Mouse (Mus musculus): ENCODE measurements at regions not wholly inside any gene's neighbourhood (a gene's known extent, or its start where the extent isn't known, plus 50 kb on each side); places are given as distances from the start of the nearest gene placed in this dataset.

GRCm38 (mm10) chr16:95781681-95782080, 79.8 kb downstream of the Ets2 start:
- no peak for ATAC-seq (ENCODE audit: low FRiP score, low TSS enrichment)
- Histone ChIP-seq H3K27me3 (ENCODE audit: control insufficient read depth, insufficient read depth, low read length) (no peaks in the 10 kb centered on the region), H3K9me3 (ENCODE audit: control insufficient read depth, low read length) (no peaks in the 10 kb centered on the region), H3K4me1 (ENCODE audit: control insufficient read depth, insufficient read depth, low read length) (no peaks in the 10 kb centered on the region), H3K9ac (ENCODE audit: low read depth, low read length) (no peak overlapping the region), H3K36me3 (ENCODE audit: control insufficient read depth, insufficient read depth, low read length) (no peaks in the 10 kb centered on the region), H3K27ac (ENCODE audit: low read depth, low read length) (no peak overlapping the region), H3K4me2 (replicated peaks; ENCODE audit: low read depth, low read length) (no peak overlapping the region), H3K4me3 (ENCODE audit: low read length) (no peak overlapping the region)
- 86% methylated on average over 5 of the region's 5 CpGs for WGBS

- no peaks in the 10 kb centered on the region for H3K27me3 ChIP-seq (ENCODE audit: control insufficient read depth, insufficient read depth, low read length)
- no peaks in the 10 kb centered on the region for H3K4me1 ChIP-seq (ENCODE audit: control insufficient read depth, insufficient read depth, low read length)
- no peak overlapping the region for H3K4me2 ChIP-seq (replicated peaks; ENCODE audit: low read depth, low read length)
- no peak for ATAC-seq (ENCODE audit: low FRiP score, low TSS enrichment)
- 71% methylated on average over 2 of the region's 2 CpGs for WGBS
- H3K27ac ChIP-seq (ENCODE audit: low read depth, low read length), result no peak overlapping the region
- no peaks in the 10 kb centered on the region for H3K9me3 ChIP-seq (ENCODE audit: control insufficient read depth, low read length)
- no peak overlapping the region for H3K9ac ChIP-seq (ENCODE audit: low read depth, low read length)
- H3K36me3 ChIP-seq (ENCODE audit: control insufficient read depth, insufficient read depth, low read length), result no peaks in the 10 kb centered on the region
- no peak overlapping the region for H3K4me3 ChIP-seq (ENCODE audit: low read length)
These were observed 78.6 kb downstream of the Ets2 start for GRCm38 (mm10) chr16:95780431-95780830.

GRCm38 (mm10) chr16:95778845-95779722, 77.2 kb downstream of the Ets2 start:
- no peaks in the 10 kb centered on the region for H3K9me3 ChIP-seq (ENCODE audit: control insufficient read depth, low read length)
- H3K27ac ChIP-seq (ENCODE audit: low read depth, low read length), result no peak overlapping the region
- H3K4me1 ChIP-seq (ENCODE audit: control insufficient read depth, insufficient read depth, low read length), result no peaks in the 10 kb centered on the region
- H3K9ac ChIP-seq (ENCODE audit: low read depth, low read length), result no peak overlapping the region
- no peaks in the 10 kb centered on the region for H3K27me3 ChIP-seq (ENCODE audit: control insufficient read depth, insufficient read depth, low read length)
- H3K4me2 ChIP-seq (replicated peaks; ENCODE audit: low read depth, low read length), result no peak overlapping the region
- H3K36me3 ChIP-seq (ENCODE audit: control insufficient read depth, insufficient read depth, low read length), result no peaks in the 10 kb centered on the region
- 82% methylated on average over 6 of the region's 6 CpGs for WGBS
- H3K4me3 ChIP-seq (ENCODE audit: low read length), result no peak overlapping the region
- no peak for ATAC-seq (ENCODE audit: low FRiP score, low TSS enrichment)

- H3K4me1 ChIP-seq (ENCODE audit: control insufficient read depth, insufficient read depth, low read length), result no peaks in the 10 kb centered on the region
- H3K9ac ChIP-seq (ENCODE audit: low read depth, low read length), result no peak overlapping the region
- ATAC-seq (ENCODE audit: low FRiP score, low TSS enrichment), result no peak
- H3K9me3 ChIP-seq (ENCODE audit: control insufficient read depth, low read length), result no peaks in the 10 kb centered on the region
- H3K36me3 ChIP-seq (ENCODE audit: control insufficient read depth, insufficient read depth, low read length), result no peaks in the 10 kb centered on the region
- no peak overlapping the region for H3K4me2 ChIP-seq (replicated peaks; ENCODE audit: low read depth, low read length)
- no peak overlapping the region for H3K4me3 ChIP-seq (ENCODE audit: low read length)
- no peaks in the 10 kb centered on the region for H3K27me3 ChIP-seq (ENCODE audit: control insufficient read depth, insufficient read depth, low read length)
- WGBS, result 65% methylated on average over 4 of the region's 4 CpGs
- no peak overlapping the region for H3K27ac ChIP-seq (ENCODE audit: low read depth, low read length)
These were observed 76.3 kb downstream of the Ets2 start for GRCm38 (mm10) chr16:95778173-95778572.

- Histone ChIP-seq H3K9me3 (ENCODE audit: control insufficient read depth, low read length) (no peaks in the 10 kb centered on the region), H3K4me3 (ENCODE audit: low read length) (no peak overlapping the region), H3K27ac (ENCODE audit: low read depth, low read length) (no peak overlapping the region), H3K27me3 (ENCODE audit: control insufficient read depth, insufficient read depth, low read length) (no peaks in the 10 kb centered on the region), H3K4me1 (ENCODE audit: control insufficient read depth, insufficient read depth, low read length) (no peaks in the 10 kb centered on the region), H3K9ac (ENCODE audit: low read depth, low read length) (no peak overlapping the region), H3K4me2 (replicated peaks; ENCODE audit: low read depth, low read length) (no peak overlapping the region), H3K36me3 (ENCODE audit: control insufficient read depth, insufficient read depth, low read length) (no peaks in the 10 kb centered on the region)
- ATAC-seq (ENCODE audit: low FRiP score, low TSS enrichment), result no peak
- WGBS, result 92% methylated on average over 10 of the region's 10 CpGs
These were observed 74.9 kb downstream of the Ets2 start for GRCm38 (mm10) chr16:95776610-95777363.

GRCm38 (mm10) chr16:95776010-95776409, 74.1 kb downstream of the Ets2 start:
- no peaks in the 10 kb centered on the region for H3K4me1 ChIP-seq (ENCODE audit: control insufficient read depth, insufficient read depth, low read length)
- no peaks in the 10 kb centered on the region for H3K27me3 ChIP-seq (ENCODE audit: control insufficient read depth, insufficient read depth, low read length)
- no peaks in the 10 kb centered on the region for H3K36me3 ChIP-seq (ENCODE audit: control insufficient read depth, insufficient read depth, low read length)
- H3K27ac ChIP-seq (ENCODE audit: low read depth, low read length), result no peak overlapping the region
- H3K9me3 ChIP-seq (ENCODE audit: control insufficient read depth, low read length), result no peaks in the 10 kb centered on the region
- H3K4me3 ChIP-seq (ENCODE audit: low read length), result no peak overlapping the region
- 92% methylated on average over 1 of the region's 1 CpGs for WGBS
- H3K4me2 ChIP-seq (replicated peaks; ENCODE audit: low read depth, low read length), result no peak overlapping the region
- H3K9ac ChIP-seq (ENCODE audit: low read depth, low read length), result no peak overlapping the region
- ATAC-seq (ENCODE audit: low FRiP score, low TSS enrichment), result no peak

GRCm38 (mm10) chr16:95775361-95775760, 73.5 kb downstream of the Ets2 start:
- Histone ChIP-seq H3K4me1 (ENCODE audit: control insufficient read depth, insufficient read depth, low read length) (no peaks in the 10 kb centered on the region), H3K27me3 (ENCODE audit: control insufficient read depth, insufficient read depth, low read length) (no peaks in the 10 kb centered on the region), H3K36me3 (ENCODE audit: control insufficient read depth, insufficient read depth, low read length) (no peaks in the 10 kb centered on the region), H3K4me2 (replicated peaks; ENCODE audit: low read depth, low read length) (no peak overlapping the region), H3K4me3 (ENCODE audit: low read length) (no peak overlapping the region), H3K9ac (ENCODE audit: low read depth, low read length) (no peak overlapping the region), H3K27ac (ENCODE audit: low read depth, low read length) (no peak overlapping the region), H3K9me3 (ENCODE audit: control insufficient read depth, low read length) (no peaks in the 10 kb centered on the region)
- WGBS, result 83% methylated on average over 5 of the region's 5 CpGs
- ATAC-seq (ENCODE audit: low FRiP score, low TSS enrichment), result no peak

- 82% methylated on average over 3 of the region's 3 CpGs for WGBS
- no peak overlapping the region for H3K27ac ChIP-seq (ENCODE audit: low read depth, low read length)
- H3K4me3 ChIP-seq (ENCODE audit: low read length), result no peak overlapping the region
- H3K4me2 ChIP-seq (replicated peaks; ENCODE audit: low read depth, low read length), result no peak overlapping the region
- no peak for ATAC-seq (ENCODE audit: low FRiP score, low TSS enrichment)
- no peaks in the 10 kb centered on the region for H3K9me3 ChIP-seq (ENCODE audit: control insufficient read depth, low read length)
- no peaks in the 10 kb centered on the region for H3K36me3 ChIP-seq (ENCODE audit: control insufficient read depth, insufficient read depth, low read length)
- peaks cover 10% of the 10 kb centered on the region for H3K4me1 ChIP-seq (ENCODE audit: control insufficient read depth, insufficient read depth, low read length)
- H3K9ac ChIP-seq (ENCODE audit: low read depth, low read length), result no peak overlapping the region
- no peaks in the 10 kb centered on the region for H3K27me3 ChIP-seq (ENCODE audit: control insufficient read depth, insufficient read depth, low read length)
These were observed 71.3 kb downstream of the Ets2 start for GRCm38 (mm10) chr16:95773151-95773550.

All from kidney, embryonic 14.5 days (tissue).